Mouse (Mus musculus) ES-E14 (cell line): Measurements from ENCODE around the gene Elmo1.

Source experiments
- CHD2 ChIP-seq: IDR thresholded peaks from 2 replicates; pipeline ENCODE4 v1.6.1; 2014; ENCODE audit warnings: mild to moderate bottlenecking, low read depth, low read length, inconsistent platforms
- HCFC1 ChIP-seq: IDR thresholded peaks from 2 replicates; pipeline ENCODE4 v1.6.1; 2012; ENCODE audit warnings: low read length, inconsistent platforms, borderline replicate concordance; ENCODE audit not compliant: insufficient read depth
- MAFK ChIP-seq: IDR thresholded peaks from 2 replicates; pipeline ENCODE4 v1.6.1; 2014; ENCODE audit warnings: mild to moderate bottlenecking, low read depth, low read length, inconsistent platforms; ENCODE audit not compliant: insufficient read depth
- ZC3H11A ChIP-seq: IDR thresholded peaks from 2 replicates; pipeline ENCODE4 v1.6.1; 2012; ENCODE audit warnings: low read depth, mild to moderate bottlenecking, inconsistent platforms, low read length, borderline replicate concordance
- ZNF384 ChIP-seq: IDR thresholded peaks from 2 replicates; pipeline ENCODE4 v1.6.1; 2012; ENCODE audit warnings: low read depth, low read length, inconsistent platforms

DNA sequence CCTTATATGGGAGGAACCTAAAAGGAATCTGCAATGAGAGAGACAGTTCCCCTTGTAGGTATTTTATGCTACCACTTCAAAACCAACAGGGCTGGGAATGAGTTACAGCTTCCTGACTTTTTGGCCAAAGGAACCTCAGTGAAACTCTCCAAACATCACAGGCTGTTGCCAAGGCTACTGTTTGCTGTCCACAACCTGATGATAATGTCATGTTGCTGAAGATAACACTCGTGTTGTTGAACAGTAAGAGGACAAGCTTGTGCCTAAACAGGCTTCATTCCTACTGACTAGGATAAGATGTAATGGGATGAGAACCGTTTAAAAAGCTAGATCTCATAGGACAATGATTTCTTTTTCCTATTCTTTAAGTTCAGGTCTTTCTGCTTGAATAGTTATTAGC lies 272.1 kb downstream of the Elmo1 start:
- TF ChIP-seq ZNF384 (no peak), MAFK (no peak), HCFC1 (no peak), CHD2 (no peak), ZC3H11A (no peak)
